Mouse (Mus musculus): ENCODE data around the gene H60b.
"Not testable (repeated sequence)": the region's sequence is repeated elsewhere in the genome, so short reads cannot be mapped to it uniquely, and the experiment has no call there.

The H60b gene

GRCm38 (mm10) chr10:22165328-22166003 lies 7.1 kb downstream of the H60b start:
- not testable (repeated sequence) for DNase-seq (ENCODE audit: low read depth, low spot score)

GRCm38 (mm10) chr10:22166025-22166424 lies 7.6 kb downstream of the H60b start:
- not testable (repeated sequence) for DNase-seq (ENCODE audit: low read depth, low spot score)

- DNase-seq (ENCODE audit: low read depth, low spot score) = not testable (repeated sequence)
These were observed 8.7 kb downstream of the H60b start for GRCm38 (mm10) chr10:22167061-22167460.

- not testable (repeated sequence) for DNase-seq (ENCODE audit: low read depth, low spot score)
These were observed 10.7 kb downstream of the H60b start for GRCm38 (mm10) chr10:22169116-22169515.

- not testable (repeated sequence) for DNase-seq (ENCODE audit: low read depth, low spot score)
These were observed 14.3 kb downstream of the H60b start for GRCm38 (mm10) chr10:22172431-22173334.

GRCm38 (mm10) chr10:22173335-22174189 lies 15.2 kb downstream of the H60b start:
- DNase-seq (ENCODE audit: low read depth, low spot score) = not testable (repeated sequence)

GRCm38 (mm10) chr10:22174190-22174487 lies 15.8 kb downstream of the H60b start:
- not testable (repeated sequence) for DNase-seq (ENCODE audit: low read depth, low spot score)

GRCm38 (mm10) chr10:22176515-22176914 lies 18.1 kb downstream of the H60b start:
- DNase-seq (ENCODE audit: low read depth, low spot score) = not testable (repeated sequence)

- DNase-seq (ENCODE audit: low read depth, low spot score) = not testable (repeated sequence)
These were observed 32.6 kb downstream of the H60b start for GRCm38 (mm10) chr10:22191035-22191434.

- DNase-seq (ENCODE audit: low read depth, low spot score) = not testable (repeated sequence)
These were observed 43.0 kb downstream of the H60b start for GRCm38 (mm10) chr10:22201352-22201751.

GRCm38 (mm10) chr10:22202784-22203583 lies 44.6 kb downstream of the H60b start:
- not testable (repeated sequence) for DNase-seq (ENCODE audit: low read depth, low spot score)

GRCm38 (mm10) chr10:22206443-22206842 lies 48.1 kb downstream of the H60b start:
- DNase-seq (ENCODE audit: low read depth, low spot score) = not testable (repeated sequence)

GRCm38 (mm10) chr10:22212012-22212696 lies 53.8 kb downstream of the H60b start:
- not testable (repeated sequence) for DNase-seq (ENCODE audit: low read depth, low spot score)

GRCm38 (mm10) chr10:22223474-22224349 lies 65.3 kb downstream of the H60b start:
- not testable (repeated sequence) for DNase-seq (ENCODE audit: low read depth, low spot score)

GRCm38 (mm10) chr10:22265060-22265459 lies 106.7 kb downstream of the H60b start:
- no peak for DNase-seq (ENCODE audit: low read depth, low spot score)

GRCm38 (mm10) chr10:22270879-22271786 lies 112.7 kb downstream of the H60b start:
- not testable (repeated sequence) for DNase-seq (ENCODE audit: low read depth, low spot score)

- DNase-seq (ENCODE audit: low read depth, low spot score) = not testable (repeated sequence)
These were observed 114.7 kb downstream of the H60b start for GRCm38 (mm10) chr10:22272914-22273683.
